Mouse (Mus musculus) spleen, adult 2 months (tissue): ENCODE data around the gene Tpt1.

Experiments used
- CTCF ChIP-seq: fragments of 200-500 bp; IDR thresholded peaks from 2 replicates; pipeline ENCODE4 v1.5.1; 2011; ENCODE audit warnings: mild to moderate bottlenecking, inconsistent platforms; ENCODE audit not compliant: insufficient read depth, insufficient read length, insufficient replicate concordance; ENCODE audit errors: extremely low read depth
- POLR2A ChIP-seq: fragments of 200-500 bp; IDR thresholded peaks from 2 replicates; pipeline ENCODE4 v1.6.1; 2011; ENCODE audit warnings: low read depth, low read length, inconsistent platforms

- TF ChIP-seq CTCF (no peak), POLR2A (no peak)
Measured at GRCm38 (mm10) chr14:75873612-75874011, 28.7 kb downstream of the Tpt1 start.
